Mouse (Mus musculus) kidney, postnatal 0 days (tissue): ENCODE data around the gene Hist1h3f. TPM values are rescaled to one million over a fixed set of nuclear protein-coding genes. Genes with fewer than 3 reads are reported as not detected.
"Not testable (repeated sequence)": the region's sequence is repeated elsewhere in the genome, so short reads cannot be mapped to it uniquely, and the experiment has no call there.

Experiments used
- ATAC-seq: fragments of 200-750 bp; cut with Nextera tagmentation; replicated peaks from 2 replicates; pipeline ENCODE4 v1.8.0; 2017; ENCODE audit warnings: low read depth, moderate number of reproducible peaks, moderate TSS enrichment, moderate library complexity; ENCODE audit not compliant: low FRiP score
- DNase-seq: peaks from one replicate; pipeline ENCODE4 v3.0.0-alpha.2; 2016; ENCODE audit warnings: low spot score
- H3K27ac ChIP-seq: fragments of 300-500 bp; sonication (generic); 2 replicates; pipeline ENCODE4 v1.5.1; 2014; ENCODE audit warnings: mild to moderate bottlenecking
- H3K27me3 ChIP-seq: fragments of 300-500 bp; sonication (generic); 2 replicates; pipeline ENCODE4 v1.6.1; 2014; ENCODE audit warnings: low read length, mixed read lengths; ENCODE audit not compliant: insufficient read depth
- H3K36me3 ChIP-seq: fragments of 300-500 bp; sonication (generic); 2 replicates; pipeline ENCODE4 v1.6.1; 2014; ENCODE audit warnings: low read length, mixed read lengths; ENCODE audit not compliant: insufficient read depth
- H3K4me1 ChIP-seq: fragments of 300-500 bp; sonication (generic); replicated peaks from 2 replicates; pipeline ENCODE4 v1.6.1; 2014; ENCODE audit warnings: antibody characterized with exemption, low read length, mixed read lengths; ENCODE audit not compliant: insufficient read depth
- H3K4me2 ChIP-seq: fragments of 300-500 bp; sonication (generic); 2 replicates; pipeline ENCODE4 v1.6.1; 2014; ENCODE audit warnings: mild to moderate bottlenecking, low read length, moderate library complexity, mixed read lengths
- H3K4me3 ChIP-seq: fragments of 300-500 bp; sonication (generic); replicated peaks from 2 replicates; pipeline ENCODE4 v1.5.1; 2014; ENCODE audit warnings: low read depth, low read length
- H3K9ac ChIP-seq: fragments of 300-500 bp; sonication (generic); 2 replicates; pipeline ENCODE4 v1.6.1; 2014; ENCODE audit warnings: low read depth, low read length
- H3K9me3 ChIP-seq: fragments of 300-500 bp; sonication (generic); replicated peaks from 2 replicates; pipeline ENCODE4 v1.6.1; 2016; ENCODE audit warnings: low read length, inconsistent platforms, mixed read lengths
- CTCF ChIP-seq: IDR thresholded peaks from 2 replicates; pipeline ENCODE4 v1.5.1; 2016; ENCODE audit warnings: antibody characterized with exemption, low read depth, mild to moderate bottlenecking, moderate library complexity
- WGBS: fragments of 180-500 bp; shearing (Covaris S2); extraction: QIAGEN DNeasy Blood & Tissue Kit; methylation state at CpG from one replicate; pipeline ENCODE4 v1.1.7; 2014; 5-methylcytosine and 5-hydroxymethylcytosine counted together
- polyA plus RNA-seq: library from polyadenylated mRNA; unstranded; fragments of >200 nt; fragmentation: Nextera tagmentation; extraction: Ambion mirVana; gene quantifications from 2 replicates; pipeline ENCODE4 v1.2.1, GENCODE M21; 2015

Hist1h3f gene
- polyA plus RNA-seq, 1 experiment from 2014 or later, result 0.83 TPM

DNA sequence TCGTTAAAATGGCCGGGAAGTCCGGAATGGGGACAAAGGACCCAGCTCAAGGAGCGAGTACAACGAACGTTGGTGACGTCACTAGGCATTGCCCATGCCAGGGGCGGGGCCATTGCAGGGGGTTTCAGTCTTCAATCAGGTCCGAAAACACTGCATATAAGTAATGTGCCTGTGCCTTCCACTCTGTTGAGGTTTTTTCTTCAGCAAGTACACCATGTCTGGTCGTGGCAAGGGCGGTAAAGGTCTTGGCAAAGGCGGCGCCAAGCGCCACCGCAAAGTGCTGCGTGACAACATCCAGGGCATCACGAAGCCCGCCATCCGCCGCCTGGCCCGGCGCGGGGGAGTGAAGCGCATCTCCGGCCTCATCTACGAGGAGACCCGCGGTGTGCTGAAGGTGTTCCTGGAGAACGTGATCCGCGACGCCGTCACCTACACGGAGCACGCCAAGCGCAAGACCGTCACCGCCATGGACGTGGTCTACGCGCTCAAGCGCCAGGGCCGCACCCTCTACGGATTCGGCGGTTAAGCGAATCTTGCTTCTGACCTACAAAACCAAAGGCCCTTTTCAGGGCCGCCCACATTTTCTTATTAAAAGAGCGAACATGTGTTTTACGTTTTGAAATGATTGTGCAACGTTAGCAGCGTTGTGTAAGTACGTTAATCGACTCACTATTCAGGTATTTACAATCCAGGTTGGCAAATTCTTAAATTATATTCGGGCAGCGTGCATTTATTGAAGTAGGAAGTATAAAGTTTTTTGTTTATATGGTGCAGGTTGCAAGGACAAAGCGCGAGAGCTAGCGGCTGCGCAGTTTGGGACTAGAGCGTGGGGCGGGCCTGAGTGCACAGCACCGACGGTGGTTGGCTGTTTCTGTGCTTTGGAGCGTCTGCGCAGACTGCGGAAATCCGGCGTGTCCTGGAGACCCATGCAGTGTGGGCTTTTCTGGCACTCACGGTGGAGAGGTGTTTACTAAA, 12.7 kb upstream of the Hist1h3f start, which contains the start of gene Hist1h4h:
Gene Hist1h4h, plus strand, starts transcription at position 150 of the 975 bp plus-strand sequence.
- peak; percentile 98 for DNase-seq
- Histone ChIP-seq H3K27ac (peak within 1 kb of the TSS; percentile 97), H3K9ac (peak within 1 kb of the TSS; percentile 78), H3K4me3 (peak within 1 kb of the TSS; percentile 49), H3K4me2 (peak within 1 kb of the TSS; percentile 70), H3K4me1 (peaks cover 9% of the 10 kb centered on the region), H3K9me3 (no peaks in the 10 kb centered on the region), H3K36me3 (no peaks in the 10 kb centered on the region), H3K27me3 (no peaks in the 10 kb centered on the region)
- peak; percentile 84 for ATAC-seq
- under 1% methylated on average over 54 of the region's 70 CpGs for WGBS
- TF ChIP-seq CTCF, result no peak

DNA sequence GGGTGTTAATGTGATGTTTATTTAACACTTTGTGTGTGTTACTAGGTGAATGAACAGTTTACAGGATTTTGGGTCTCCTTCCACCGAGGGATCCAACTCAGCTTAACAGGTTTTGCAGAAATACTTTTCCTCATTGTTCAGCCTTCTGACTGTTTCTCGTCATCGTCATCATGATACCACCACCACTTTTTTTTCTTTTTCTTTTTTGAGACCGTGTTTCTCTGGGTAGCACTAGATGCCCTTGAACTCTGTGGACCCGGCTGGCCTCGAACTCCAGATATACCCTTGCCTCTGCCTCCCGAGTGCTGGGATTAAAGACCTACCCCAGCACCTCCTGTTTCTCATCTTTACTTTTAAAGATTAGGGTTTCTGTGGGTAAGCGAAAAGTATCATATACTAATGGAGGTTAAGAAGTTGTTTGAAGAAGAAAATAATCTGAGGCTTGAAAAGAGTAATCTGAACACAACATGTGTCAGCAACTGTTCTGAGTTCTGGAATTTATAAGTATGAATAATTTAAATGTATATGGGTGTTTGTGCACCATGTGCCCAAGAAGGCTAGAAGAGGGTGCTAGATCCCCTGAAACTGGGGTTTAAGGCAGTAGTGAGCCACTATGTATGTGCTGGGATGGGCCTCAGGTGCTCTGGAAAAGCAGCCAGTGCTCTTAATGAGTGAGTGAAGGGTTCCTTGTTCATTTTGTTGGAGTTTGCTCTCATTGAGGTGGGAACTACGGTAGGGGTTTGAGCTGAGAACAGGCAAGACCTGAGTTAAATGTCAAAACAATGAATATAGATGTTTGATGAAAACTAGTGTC, 11.4 kb upstream of the Hist1h3f start:
- peak overlapping the region; percentile 97 for H3K27ac ChIP-seq
- ATAC-seq, result no peak
- no peak for TF ChIP-seq CTCF

GRCm38 (mm10) chr13:23533560-23534367, 10.1 kb upstream of the Hist1h3f start, which contains the start of gene Hist1h2af:
Gene Hist1h2af, plus strand, starts transcription at chr13:23533906.
- WGBS, result 1% methylated on average over 25 of the region's 53 CpGs
- peak within 1 kb of the TSS; percentile 97 for H3K27ac ChIP-seq
- peak within 1 kb of the TSS; percentile 49 for H3K4me3 ChIP-seq
- peaks cover 13% of the 10 kb centered on the region for H3K4me1 ChIP-seq
- ATAC-seq (peak; percentile 16; the same call in 1 of the 2 replicates), DNase-seq (peak; percentile 97)
- peak within 1 kb of the TSS; percentile 78 for H3K9ac ChIP-seq
- peak within 1 kb of the TSS; percentile 70 for H3K4me2 ChIP-seq
- H3K36me3 ChIP-seq, H3K27me3 ChIP-seq, H3K9me3 ChIP-seq: not testable (repeated sequence)

More for the DNA sequence above, 11.4 kb upstream of the Hist1h3f start:
- H3K4me2 ChIP-seq, result peak overlapping the region; percentile 70
- no peaks in the 10 kb centered on the region for H3K9me3 ChIP-seq
- peak overlapping the region; percentile 49 for H3K4me3 ChIP-seq
- H3K27me3 ChIP-seq, result no peaks in the 10 kb centered on the region
- H3K4me1 ChIP-seq, result peaks cover 13% of the 10 kb centered on the region
- peak overlapping the region; percentile 78; the same call in 1 of the 2 replicates for H3K9ac ChIP-seq
- no peaks in the 10 kb centered on the region for H3K36me3 ChIP-seq
- DNase-seq, result no peak
- WGBS, result 12% methylated on average over 9 of the region's 9 CpGs

GRCm38 (mm10) chr13:23534368-23535131, 9.3 kb upstream of the Hist1h3f start:
- peak overlapping the region; percentile 70 for H3K4me2 ChIP-seq

GRCm38 (mm10) chr13:23535137-23536075, 8.4 kb upstream of the Hist1h3f start, which contains the start of gene Hist1h3g:
Gene Hist1h3g, plus strand, starts transcription at chr13:23535422.
- Histone ChIP-seq H3K9ac (peak within 1 kb of the TSS; percentile 48), H3K4me2 (peak within 1 kb of the TSS; percentile 70), H3K4me1 (peaks cover 13% of the 10 kb centered on the region), H3K4me3 (peak within 1 kb of the TSS; percentile 43), H3K27ac (peak within 1 kb of the TSS; percentile 81)
- not testable (repeated sequence) for H3K9me3 ChIP-seq, H3K27me3 ChIP-seq, H3K36me3 ChIP-seq
- under 1% methylated on average over 41 of the region's 62 CpGs for WGBS
- ATAC-seq (peak; percentile 85), DNase-seq (peak; percentile 99)

More at GRCm38 (mm10) chr13:23534368-23535131, 9.3 kb upstream of the Hist1h3f start:
- 1% methylated on average over 15 of the region's 15 CpGs for WGBS
- DNase-seq (peak; percentile 18), ATAC-seq (0 out of 2 replicates have a peak, but pooled peaks have one; percentile 3)
- H3K27me3 ChIP-seq, result no peaks in the 10 kb centered on the region
- TF ChIP-seq CTCF, result no peak
- peak overlapping the region; percentile 48 for H3K9ac ChIP-seq
- peaks cover 13% of the 10 kb centered on the region for H3K4me1 ChIP-seq
- peak overlapping the region; percentile 43 for H3K4me3 ChIP-seq
- H3K36me3 ChIP-seq, result no peaks in the 10 kb centered on the region
- H3K9me3 ChIP-seq, result no peaks in the 10 kb centered on the region
- peak overlapping the region; percentile 81 for H3K27ac ChIP-seq
